Mouse (Mus musculus): ENCODE results near the gene Kdm4d.
"Not testable (repeated sequence)": the region's sequence is repeated elsewhere in the genome, so short reads cannot be mapped to it uniquely, and the experiment has no call there.

Gene Kdm4d

GRCm38 (mm10) chr9:14500023-14500915 lies at the start of gene Kdm4d, which contains the start of gene Cwc15:
TSS of gene Kdm4d (minus strand) at chr9:14500482.
TSS of gene Cwc15 (plus strand) at chr9:14500617.
- peak; percentile 98 for DNase-seq (ENCODE audit: low read depth)

GRCm38 (mm10) chr9:14548366-14548761 lies 48.1 kb upstream of the Kdm4d start:
- DNase-seq (ENCODE audit: low read depth), result no peak

- no peak for DNase-seq (ENCODE audit: low read depth)
These were observed 47.5 kb upstream of the Kdm4d start for GRCm38 (mm10) chr9:14547584-14548365.

GRCm38 (mm10) chr9:14544034-14544757 lies 43.9 kb upstream of the Kdm4d start:
- DNase-seq (ENCODE audit: low read depth), result no peak

GRCm38 (mm10) chr9:14534833-14535456 lies 34.7 kb upstream of the Kdm4d start:
- DNase-seq (ENCODE audit: low read depth), result peak; percentile 10

- DNase-seq (ENCODE audit: low read depth), result no peak
These were observed 33.4 kb upstream of the Kdm4d start for GRCm38 (mm10) chr9:14533659-14534058.

GRCm38 (mm10) chr9:14532283-14532682 lies 32.0 kb upstream of the Kdm4d start:
- no peak for DNase-seq (ENCODE audit: low read depth)

GRCm38 (mm10) chr9:14530004-14530403 lies 29.7 kb upstream of the Kdm4d start:
- DNase-seq (ENCODE audit: low read depth), result no peak

- peak; percentile 77 for DNase-seq (ENCODE audit: low read depth)
These were observed 23.2 kb upstream of the Kdm4d start for GRCm38 (mm10) chr9:14523408-14524043.

- no peak for DNase-seq (ENCODE audit: low read depth)
These were observed 21.4 kb upstream of the Kdm4d start for GRCm38 (mm10) chr9:14521695-14522094.

- no peak for DNase-seq (ENCODE audit: low read depth)
These were observed 20.8 kb upstream of the Kdm4d start for GRCm38 (mm10) chr9:14520971-14521670.

GRCm38 (mm10) chr9:14518105-14518504 lies 17.8 kb upstream of the Kdm4d start:
- no peak for DNase-seq (ENCODE audit: low read depth)

- no peak for DNase-seq (ENCODE audit: low read depth)
These were observed 17.0 kb upstream of the Kdm4d start for GRCm38 (mm10) chr9:14517296-14517695.

- DNase-seq (ENCODE audit: low read depth), result peak; percentile 27
These were observed 12.6 kb upstream of the Kdm4d start for GRCm38 (mm10) chr9:14512633-14513445.

GRCm38 (mm10) chr9:14500916-14501424 lies 688 bp upstream of the Kdm4d start:
- peak; percentile 49 for DNase-seq (ENCODE audit: low read depth)

GRCm38 (mm10) chr9:14498896-14499705 lies 1.2 kb downstream of the Kdm4d start:
- DNase-seq (ENCODE audit: low read depth), result no peak

- DNase-seq (ENCODE audit: low read depth), result not testable (repeated sequence)
These were observed 36.6 kb downstream of the Kdm4d start for GRCm38 (mm10) chr9:14463668-14464067.

GRCm38 (mm10) chr9:14462536-14462935 lies 37.7 kb downstream of the Kdm4d start:
- DNase-seq (ENCODE audit: low read depth), result not testable (repeated sequence)

GRCm38 (mm10) chr9:14456320-14456719 lies 44.0 kb downstream of the Kdm4d start:
- DNase-seq (ENCODE audit: low read depth), result no peak

Data from 416B (cell line).